Mouse (Mus musculus): Measurements from ENCODE around the gene Mtss1l. TPM values are rescaled to one million over a fixed set of nuclear protein-coding genes. Genes with fewer than 3 reads are reported as not detected.
"Not testable (repeated sequence)": the region's sequence is repeated elsewhere in the genome, so short reads cannot be mapped to it uniquely, and the experiment has no call there.

Gene Mtss1l
- polyA plus RNA-seq, 1 experiment: not detected

DNA sequence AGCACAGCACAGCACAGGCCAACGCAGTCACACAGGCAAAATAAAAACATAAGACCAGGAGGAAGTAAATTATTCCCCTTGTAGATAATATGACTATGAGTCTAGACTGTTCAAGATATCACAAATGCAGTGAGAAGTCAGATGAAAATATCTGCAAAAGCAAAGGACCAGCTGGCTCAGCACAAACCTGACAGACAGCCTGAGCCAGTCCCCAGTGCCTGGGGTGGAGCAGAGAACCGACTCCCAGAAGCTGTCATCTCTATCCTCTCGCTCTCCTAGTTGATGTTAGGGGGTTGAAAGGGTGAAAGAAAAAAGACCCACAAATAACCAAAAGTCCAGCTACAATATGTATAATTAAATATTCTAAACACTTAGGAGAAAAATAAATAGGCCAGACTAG lies 54.4 kb downstream of the Mtss1l start:
- 68% methylated on average over 3 of the region's 3 CpGs for WGBS
- TF ChIP-seq POLR2A (IDR thresholded peaks at IDR 0.05; ENCODE audit: insufficient read depth, low read depth, low read length) (no peak), CTCF (IDR thresholded peaks at IDR 0.05; ENCODE audit: insufficient read depth, low read depth, low read length) (no peak)
- Histone ChIP-seq H3K4me3 (ENCODE audit: insufficient read depth, low read depth, low read length) (no peak overlapping the region), H3K4me1 (ENCODE audit: control insufficient read depth, insufficient read depth, low read length) (peaks cover 10% of the 10 kb centered on the region), H3K27ac (ENCODE audit: insufficient read depth, low read depth, low read length) (no peak overlapping the region)

DNA sequence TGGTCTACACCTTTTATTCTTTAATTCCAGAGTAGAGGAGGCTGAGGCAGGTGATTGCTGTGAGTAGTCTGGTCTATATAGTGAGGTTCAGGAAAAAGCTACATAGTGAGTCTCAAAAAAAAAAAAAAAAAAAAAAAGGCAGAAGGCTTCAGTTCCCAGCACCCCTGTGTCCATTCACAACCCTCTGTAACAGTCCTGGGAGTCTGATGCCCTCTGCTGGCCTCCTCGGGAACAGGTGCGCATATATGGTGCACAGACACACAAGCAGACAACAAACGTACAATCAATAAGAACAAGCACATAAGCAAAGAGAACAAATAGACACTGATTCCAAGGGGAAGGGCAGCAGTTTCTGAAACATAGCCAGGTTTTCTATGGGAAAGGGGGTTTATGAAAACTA lies 55.1 kb downstream of the Mtss1l start:
- TF ChIP-seq CTCF (IDR thresholded peaks at IDR 0.05; ENCODE audit: insufficient read depth, low read depth, low read length) (no peak), POLR2A (IDR thresholded peaks at IDR 0.05; ENCODE audit: insufficient read depth, low read depth, low read length) (no peak)
- WGBS: 91% methylated on average over 3 of the region's 3 CpGs
- no peak overlapping the region for H3K27ac ChIP-seq (ENCODE audit: insufficient read depth, low read depth, low read length)
- H3K4me1 ChIP-seq (ENCODE audit: control insufficient read depth, insufficient read depth, low read length): peaks cover 10% of the 10 kb centered on the region
- no peak overlapping the region for H3K4me3 ChIP-seq (ENCODE audit: insufficient read depth, low read depth, low read length)

DNA sequence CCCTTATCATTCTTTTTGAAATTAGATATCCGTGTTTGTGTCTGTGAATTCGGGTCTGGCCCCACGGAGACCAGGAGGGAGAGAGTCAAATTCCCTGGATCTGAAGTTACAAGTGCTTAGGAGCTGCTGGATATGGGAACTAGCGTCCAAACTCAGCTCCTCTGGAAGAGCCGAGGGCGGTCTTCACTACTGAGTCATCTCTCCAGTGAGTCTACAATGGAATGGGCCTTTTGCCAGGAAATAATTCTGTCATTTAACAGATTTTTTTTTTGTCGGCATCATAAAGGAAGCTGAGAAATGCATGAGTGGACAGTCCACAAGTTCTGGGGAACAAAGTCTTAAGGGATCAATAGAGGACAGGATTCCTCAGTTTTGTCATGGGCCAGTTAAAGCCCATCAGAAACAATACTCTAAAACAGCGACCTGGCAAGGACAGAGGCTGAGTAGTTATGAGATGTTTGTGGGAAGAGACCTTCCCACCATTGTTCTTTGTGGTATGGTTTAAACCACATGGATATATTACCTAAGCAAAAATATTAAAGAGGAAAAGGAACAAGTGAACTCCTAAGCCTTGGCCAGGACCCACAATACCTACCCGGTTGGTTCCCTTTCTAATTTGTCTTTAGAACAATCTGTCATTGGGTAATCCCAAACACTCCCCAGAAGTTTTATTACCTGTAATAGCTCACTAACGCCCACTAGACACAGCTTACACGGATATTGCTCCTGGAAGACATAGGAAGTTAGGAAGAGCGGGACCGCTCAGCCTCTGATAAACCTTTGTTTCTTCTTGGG lies 58.8 kb downstream of the Mtss1l start:
- Histone ChIP-seq H3K4me1 (ENCODE audit: control insufficient read depth, insufficient read depth, low read length) (no peaks in the 10 kb centered on the region; the same call in 1 of the 2 replicates), H3K27ac (ENCODE audit: insufficient read depth, low read depth, low read length) (no peak overlapping the region), H3K4me3 (ENCODE audit: insufficient read depth, low read depth, low read length) (no peak overlapping the region)
- TF ChIP-seq POLR2A (IDR thresholded peaks at IDR 0.05; ENCODE audit: insufficient read depth, low read depth, low read length) (no peak), CTCF (IDR thresholded peaks at IDR 0.05; ENCODE audit: insufficient read depth, low read depth, low read length) (no peak)
- WGBS: 70% methylated on average over 13 of the region's 13 CpGs

DNA sequence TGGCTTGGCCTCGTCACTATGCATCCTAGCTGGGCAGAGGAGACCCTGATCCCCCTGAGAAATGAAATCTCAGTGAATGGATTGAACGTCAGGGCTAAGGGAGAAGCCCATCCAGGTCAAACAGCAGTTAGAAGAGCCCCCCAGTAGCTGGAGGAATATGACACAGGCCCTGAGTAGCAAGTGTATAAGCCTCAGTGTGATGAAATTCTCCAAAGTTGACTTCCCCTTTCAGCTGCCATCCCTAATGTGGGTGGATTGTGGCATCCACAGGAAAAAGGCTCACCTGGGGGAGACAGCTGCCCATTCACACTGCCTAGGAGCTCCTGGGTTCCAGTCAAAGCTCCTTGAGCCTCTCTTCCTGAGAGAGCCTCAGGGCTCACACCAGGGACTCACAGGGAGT lies 64.1 kb downstream of the Mtss1l start:
- H3K27ac ChIP-seq (ENCODE audit: insufficient read depth, low read depth, low read length): no peak overlapping the region
- no peak overlapping the region for H3K4me3 ChIP-seq (ENCODE audit: insufficient read depth, low read depth, low read length)
- TF ChIP-seq POLR2A (IDR thresholded peaks at IDR 0.05; ENCODE audit: insufficient read depth, low read depth, low read length): no peak
- no peak for TF ChIP-seq CTCF (IDR thresholded peaks at IDR 0.05; ENCODE audit: insufficient read depth, low read depth, low read length)
- peaks cover 17% of the 10 kb centered on the region for H3K4me1 ChIP-seq (ENCODE audit: control insufficient read depth, insufficient read depth, low read length)
- 94% methylated on average over 2 of the region's 2 CpGs for WGBS

DNA sequence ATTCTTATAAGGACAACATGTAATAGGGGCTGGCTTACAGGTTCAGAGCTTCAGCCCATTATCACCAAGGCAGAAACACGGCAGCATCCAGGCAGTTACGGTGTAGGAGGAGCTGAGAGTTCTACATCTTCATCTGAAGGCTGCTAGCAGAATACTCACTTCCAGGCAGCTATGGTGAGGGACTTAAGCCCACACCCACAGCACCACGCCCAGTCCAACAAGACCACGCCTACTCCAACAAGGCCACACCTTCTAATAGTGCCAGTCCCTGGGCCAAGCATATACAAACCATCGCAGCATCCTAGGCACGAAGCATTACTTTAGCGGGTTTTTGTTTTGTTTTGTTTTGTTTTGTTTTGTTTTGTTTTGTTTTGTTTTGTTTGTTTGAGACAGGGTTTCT lies 65.2 kb downstream of the Mtss1l start:
- H3K27ac ChIP-seq (ENCODE audit: insufficient read depth, low read depth, low read length); H3K4me3 ChIP-seq (ENCODE audit: insufficient read depth, low read depth, low read length): not testable (repeated sequence)
- peaks cover 17% of the 10 kb centered on the region for H3K4me1 ChIP-seq (ENCODE audit: control insufficient read depth, insufficient read depth, low read length)
- 80% methylated on average over 7 of the region's 7 CpGs for WGBS

DNA sequence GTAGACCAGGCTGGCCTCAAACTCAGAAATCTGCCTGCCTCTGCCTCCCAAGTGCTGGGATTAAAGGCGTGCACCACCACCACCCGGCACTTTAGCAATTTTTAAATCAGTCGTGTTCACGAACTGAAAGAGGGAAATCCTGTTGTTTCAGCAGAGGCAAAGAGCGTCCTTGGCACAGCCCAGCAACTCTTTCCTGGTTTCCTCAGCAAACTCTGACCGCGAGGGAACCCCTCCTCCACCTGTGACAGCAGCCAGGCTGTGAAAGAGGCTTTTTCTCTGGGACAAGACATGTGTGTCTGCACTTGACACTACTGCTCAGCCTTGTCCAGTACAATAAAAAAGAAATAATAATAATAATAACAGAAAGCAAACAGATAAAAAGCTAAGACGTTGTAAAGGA lies 65.7 kb downstream of the Mtss1l start:
- 83% methylated on average over 8 of the region's 8 CpGs for WGBS
- no peak overlapping the region for H3K27ac ChIP-seq (ENCODE audit: insufficient read depth, low read depth, low read length)
- H3K4me3 ChIP-seq (ENCODE audit: insufficient read depth, low read depth, low read length): no peak overlapping the region
- H3K4me1 ChIP-seq (ENCODE audit: control insufficient read depth, insufficient read depth, low read length): peaks cover 17% of the 10 kb centered on the region
- TF ChIP-seq CTCF (IDR thresholded peaks at IDR 0.05; ENCODE audit: insufficient read depth, low read depth, low read length): no peak
- no peak for TF ChIP-seq POLR2A (IDR thresholded peaks at IDR 0.05; ENCODE audit: insufficient read depth, low read depth, low read length)

DNA sequence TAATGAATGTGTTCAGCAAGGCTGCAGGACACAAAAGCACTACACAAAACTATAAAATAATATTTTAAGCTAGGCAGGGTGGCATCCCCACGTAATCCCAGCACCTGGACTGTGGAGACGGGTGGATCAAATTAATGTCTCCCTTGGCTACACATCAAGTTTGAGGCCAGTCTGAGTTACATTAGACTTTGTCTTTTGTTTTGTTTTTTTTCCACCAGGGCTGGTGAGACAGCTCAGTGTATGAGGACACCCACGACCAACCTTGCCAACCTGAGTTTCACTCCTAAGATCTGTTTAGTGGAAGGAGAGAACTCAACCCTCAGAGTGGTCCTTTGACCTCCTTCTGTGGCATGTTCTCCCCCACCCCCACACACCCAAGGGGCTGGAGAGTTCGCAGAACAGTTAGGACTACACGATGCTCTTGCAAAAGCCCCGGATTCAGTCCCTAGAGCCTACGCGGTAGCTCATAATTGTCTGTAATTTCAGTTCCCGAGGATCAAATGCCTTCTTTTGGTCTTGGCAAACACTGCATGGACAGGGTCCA lies 66.2 kb downstream of the Mtss1l start:
- Histone ChIP-seq H3K4me1 (ENCODE audit: control insufficient read depth, insufficient read depth, low read length) (peaks cover 18% of the 10 kb centered on the region), H3K27ac (ENCODE audit: insufficient read depth, low read depth, low read length) (no peak overlapping the region), H3K4me3 (ENCODE audit: insufficient read depth, low read depth, low read length) (no peak overlapping the region)
- TF ChIP-seq CTCF (IDR thresholded peaks at IDR 0.05; ENCODE audit: insufficient read depth, low read depth, low read length) (no peak), POLR2A (IDR thresholded peaks at IDR 0.05; ENCODE audit: insufficient read depth, low read depth, low read length) (no peak)
- WGBS: 76% methylated on average over 9 of the region's 9 CpGs

DNA sequence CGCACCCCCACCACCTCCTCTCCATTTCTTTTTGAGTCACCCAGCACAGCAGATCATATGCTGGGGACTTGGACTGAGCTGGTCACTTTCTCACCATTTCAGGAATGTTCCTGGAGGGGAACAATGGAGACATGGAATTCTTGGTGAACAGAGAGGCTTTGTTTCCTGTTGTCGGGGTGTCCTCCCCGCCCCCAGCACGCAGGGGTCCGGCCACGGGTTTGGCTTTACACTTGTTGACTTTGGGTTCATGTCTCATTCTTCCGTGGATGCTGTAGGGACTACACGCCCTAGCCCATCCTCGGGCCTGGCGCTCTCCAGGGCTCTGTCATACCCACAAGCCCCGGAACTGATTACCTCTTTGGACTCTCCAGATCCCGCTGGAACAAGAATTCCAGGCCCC lies 67.7 kb downstream of the Mtss1l start:
- TF ChIP-seq POLR2A (IDR thresholded peaks at IDR 0.05; ENCODE audit: insufficient read depth, low read depth, low read length) (no peak), CTCF (IDR thresholded peaks at IDR 0.05; ENCODE audit: insufficient read depth, low read depth, low read length) (no peak)
- no peak overlapping the region for H3K27ac ChIP-seq (ENCODE audit: insufficient read depth, low read depth, low read length)
- H3K4me3 ChIP-seq (ENCODE audit: insufficient read depth, low read depth, low read length): no peak overlapping the region
- 71% methylated on average over 12 of the region's 12 CpGs for WGBS
- H3K4me1 ChIP-seq (ENCODE audit: control insufficient read depth, insufficient read depth, low read length): peaks cover 28% of the 10 kb centered on the region

DNA sequence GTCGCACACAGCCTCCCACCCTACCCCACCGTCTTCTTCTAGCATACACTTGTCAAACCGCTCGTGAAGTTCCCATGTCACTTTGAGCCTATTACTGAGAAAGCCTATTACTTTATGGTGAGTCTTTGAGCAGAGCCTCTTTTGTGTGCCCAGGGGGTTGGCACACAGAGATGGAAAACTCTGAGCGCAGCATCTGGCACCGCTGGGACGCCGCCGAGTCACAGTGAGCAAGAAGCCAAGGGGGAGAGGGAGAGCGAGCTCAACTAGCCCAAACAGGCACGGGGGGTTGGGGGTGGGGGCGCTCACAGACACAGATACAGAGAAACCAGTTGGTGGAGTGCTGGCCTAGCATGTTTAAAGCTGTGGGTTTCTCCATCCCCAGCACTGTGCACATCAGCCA lies 68.3 kb downstream of the Mtss1l start:
- Histone ChIP-seq H3K4me3 (ENCODE audit: insufficient read depth, low read depth, low read length) (no peak overlapping the region), H3K4me1 (ENCODE audit: control insufficient read depth, insufficient read depth, low read length) (peaks cover 31% of the 10 kb centered on the region), H3K27ac (ENCODE audit: insufficient read depth, low read depth, low read length) (no peak overlapping the region)
- WGBS: 46% methylated on average over 12 of the region's 12 CpGs
- no peak for TF ChIP-seq POLR2A (IDR thresholded peaks at IDR 0.05; ENCODE audit: insufficient read depth, low read depth, low read length)
